Mouse (Mus musculus) adrenal gland, postnatal 14 days (tissue): ENCODE results near the gene Syn2. TPM values are rescaled to one million over a fixed set of nuclear protein-coding genes. Genes with fewer than 3 reads are reported as not detected.
A peak's percentile ranks its signal among the peaks of the same experiment; 100 is the strongest.

Experiments used
- DNase-seq: peaks from one replicate; pipeline ENCODE4 v3.0.0; 2021; ENCODE audit warnings: mixed read lengths
- microRNA-seq, 2 experiments: library from miRNA; unstranded; fragments of <30 nt; microRNA quantifications; one replicate each; pipeline ENCODE4 v1.2.0; 2021
- total RNA-seq: library from RNA; stranded (reverse); gene quantifications from 2 replicates; pipeline ENCODE4 v1.2.3, GENCODE M21; 2021

The Syn2 gene
- total RNA-seq, 1 experiment from 2014 or later: 18.9 TPM

- peak; percentile 56 for DNase-seq
Measured at GRCm38 (mm10) chr6:115292621-115293020, 157.9 kb downstream of the Syn2 start.

DNA sequence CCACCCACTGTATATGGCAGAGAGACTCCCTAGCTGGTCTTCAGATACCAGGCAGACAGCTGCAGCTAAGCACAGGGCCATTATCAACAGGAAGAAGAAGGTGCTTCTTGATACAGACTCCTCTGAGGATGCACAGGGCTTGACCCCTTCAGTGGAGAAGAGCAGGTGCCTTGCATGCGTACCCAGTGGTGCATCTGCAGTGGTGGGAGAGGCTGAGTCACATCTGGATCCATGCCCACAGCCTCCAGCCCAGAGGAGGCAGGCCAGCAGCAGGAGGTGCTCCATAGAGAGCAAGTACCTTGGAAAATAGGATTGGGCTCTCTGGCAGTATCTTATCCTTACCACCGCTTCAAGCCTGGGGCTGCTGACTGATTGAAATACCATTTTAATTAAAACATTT, 159.2 kb downstream of the Syn2 start:
- DNase-seq: no peak

- DNase-seq: no peak
Measured at GRCm38 (mm10) chr6:115307134-115307533, 172.4 kb downstream of the Syn2 start.

- DNase-seq: no peak
Measured at GRCm38 (mm10) chr6:115312780-115313179, 178.1 kb downstream of the Syn2 start.

DNA sequence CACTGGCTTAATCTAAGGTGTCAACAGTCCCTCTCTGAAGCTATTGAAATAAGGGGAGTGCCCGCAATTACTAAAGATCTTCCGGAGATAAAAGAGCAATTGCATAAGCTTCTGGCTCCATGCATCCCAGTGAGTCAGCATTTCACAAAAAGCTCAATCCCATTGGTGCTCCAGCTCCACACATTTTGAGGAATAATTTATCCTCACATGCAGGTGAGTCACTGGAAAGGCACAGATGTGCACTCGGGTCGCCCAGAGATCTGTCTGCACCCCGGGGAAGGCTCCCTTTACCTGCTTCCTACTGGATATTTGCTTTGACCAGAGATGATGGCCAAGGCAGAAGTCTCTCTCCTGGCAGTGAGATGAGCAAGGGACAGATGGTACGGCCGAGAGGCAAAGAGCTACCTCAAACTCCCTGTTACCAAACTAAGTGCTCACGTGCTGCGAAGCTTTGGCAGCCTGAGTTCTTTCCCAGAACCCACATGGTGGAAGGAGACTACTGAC, 178.6 kb downstream of the Syn2 start:
- peak; percentile 18 for DNase-seq

DNA sequence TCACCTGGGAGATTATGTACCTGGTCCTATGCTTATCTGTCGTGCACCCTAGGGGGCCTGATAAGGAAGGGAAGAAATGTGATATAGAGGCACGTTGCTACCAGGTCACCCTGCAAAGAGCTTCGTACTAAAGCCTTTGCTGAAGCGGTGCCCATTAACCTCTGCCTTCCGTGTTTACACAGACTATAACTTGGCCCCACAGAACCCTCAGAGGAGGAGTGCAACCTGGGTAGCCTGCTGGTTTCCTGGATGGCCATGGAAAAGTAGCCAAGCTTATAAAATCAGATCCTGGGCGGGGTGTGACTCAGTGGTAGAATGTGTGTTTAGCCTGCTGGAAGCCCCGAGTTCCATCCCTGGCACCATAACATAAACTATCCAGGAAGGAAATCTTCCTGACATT, 179.2 kb downstream of the Syn2 start:
- no peak for DNase-seq

- no peak for DNase-seq
Measured at GRCm38 (mm10) chr6:115315770-115316169, 181.1 kb downstream of the Syn2 start.

DNA sequence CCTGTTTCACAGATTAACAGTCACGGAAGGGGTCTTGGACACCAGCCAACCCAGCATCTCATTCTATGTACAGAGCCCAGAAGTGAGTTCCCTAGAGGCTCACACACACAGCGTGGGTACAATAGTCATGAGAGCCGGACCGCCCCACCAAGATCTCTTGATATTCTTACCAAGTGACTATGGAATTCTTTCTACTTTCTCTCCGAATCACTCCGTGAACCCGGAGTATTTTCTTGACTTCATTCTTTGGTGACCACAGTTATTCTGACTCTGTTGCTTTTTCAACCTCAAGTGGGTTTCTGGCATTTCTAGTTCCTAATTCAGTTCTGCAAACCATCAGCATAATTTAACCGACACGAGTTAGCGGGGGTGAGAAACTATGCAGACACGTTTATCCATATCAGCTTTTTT, 182.1 kb downstream of the Syn2 start:
- no peak for DNase-seq

GRCm38 (mm10) chr6:115318811-115319210, 184.1 kb downstream of the Syn2 start:
- no peak for DNase-seq

- DNase-seq: no peak
Measured at GRCm38 (mm10) chr6:115319686-115320085, 185.0 kb downstream of the Syn2 start.

DNA sequence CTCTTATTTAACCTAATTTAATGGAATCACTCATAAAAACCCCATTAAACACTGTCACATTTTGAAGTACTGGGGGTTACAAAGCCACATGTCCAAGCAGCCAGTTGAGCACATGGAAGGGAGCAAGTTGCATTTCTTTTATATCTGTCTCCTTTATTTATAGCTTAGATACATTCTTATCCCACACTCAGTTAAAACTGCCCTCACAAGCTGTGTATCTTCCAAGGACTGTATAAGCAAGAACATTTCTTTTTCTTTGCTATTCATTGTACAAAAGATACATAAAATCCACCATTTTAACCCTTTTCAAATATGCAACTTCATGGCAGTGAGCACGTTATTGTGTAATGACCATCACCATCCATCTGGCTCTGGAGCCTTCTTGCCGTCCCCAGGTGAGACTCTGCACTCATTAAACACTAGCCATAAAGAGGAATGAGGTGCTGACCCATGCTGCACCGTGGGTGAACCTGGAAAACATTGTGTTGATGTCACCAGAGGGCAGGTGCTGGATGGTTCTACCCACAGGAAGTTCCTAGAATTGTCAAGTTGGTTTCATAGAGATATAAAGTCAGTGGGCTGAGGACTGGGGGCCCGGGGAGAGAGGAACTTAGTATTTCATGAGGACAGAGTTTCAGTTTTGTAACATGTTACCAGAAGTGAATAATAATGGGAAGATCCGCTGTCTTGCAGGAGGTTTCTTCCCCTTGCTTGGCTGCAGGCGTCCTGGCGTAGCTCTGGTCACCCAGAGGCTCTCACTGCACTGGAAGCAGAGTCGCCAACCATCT, 186.4 kb downstream of the Syn2 start:
- no peak for DNase-seq

DNA sequence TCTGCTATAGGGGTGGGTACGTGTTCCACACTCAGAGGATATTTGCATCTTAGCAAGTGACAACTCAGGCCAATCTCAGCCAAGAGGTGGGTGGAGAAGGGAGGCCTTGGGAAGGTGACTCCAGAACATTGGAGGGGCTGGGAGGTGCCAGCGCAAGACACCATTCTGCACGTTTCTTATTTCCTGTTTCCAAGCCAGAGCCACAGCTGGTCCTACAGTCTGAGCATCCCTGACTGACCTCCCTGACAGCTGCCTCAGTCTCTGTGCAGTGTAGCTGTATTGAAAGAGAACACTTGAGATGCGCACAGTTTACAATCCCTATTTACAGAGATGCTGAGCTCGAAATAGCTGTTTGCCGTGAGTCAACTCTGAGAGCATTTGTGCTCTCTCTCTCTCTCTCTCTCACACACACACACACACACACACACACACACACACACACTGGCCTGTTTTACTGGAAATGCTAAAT, 187.2 kb downstream of the Syn2 start:
- no peak for DNase-seq

DNA sequence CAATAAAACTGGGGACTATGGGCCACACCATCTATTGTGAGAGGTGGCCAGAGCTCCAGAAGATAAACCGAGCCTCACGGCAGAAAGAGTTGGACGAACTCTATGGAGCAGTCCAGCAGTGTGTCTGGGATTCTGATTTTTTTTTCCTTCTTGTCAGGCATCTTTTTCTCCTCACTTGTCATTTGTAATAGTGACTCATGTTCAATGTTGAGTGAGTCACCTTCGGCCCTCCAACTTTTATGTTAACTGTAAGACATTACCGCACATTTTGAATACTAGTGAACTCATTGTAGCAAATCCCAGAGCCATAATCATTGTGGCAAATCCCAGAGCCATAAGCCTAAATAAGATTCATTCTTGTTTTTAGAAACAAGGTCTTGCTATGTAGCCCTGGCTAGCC, 188.3 kb downstream of the Syn2 start:
- DNase-seq: no peak

GRCm38 (mm10) chr6:115330964-115331363, 196.3 kb downstream of the Syn2 start:
- no peak for DNase-seq

Small RNAs within 50 kb of the gene (microRNA-seq; reads per million reads assigned to microRNA genes)
- 0 reads per million in 2 experiments for gene Gm24767

Other genes starting within 250 kb of the Syn2 start
- 60.2 and 71.6 TPM in 2 replicates for gene Vgll4, start 164.9 kb upstream of the Syn2 start, total RNA-seq
- gene Tamm41, start 97.0 kb upstream of the Syn2 start, total RNA-seq: 23.2 and 27.1 TPM in 2 replicates
- gene Gm17482, start 92.4 kb downstream of the Syn2 start, total RNA-seq: not detected in 2 replicates
- 24.6 and 36.6 TPM in 2 replicates for gene Timp4, start 117.3 kb downstream of the Syn2 start, total RNA-seq
- gene Pparg, start 226.0 kb downstream of the Syn2 start, total RNA-seq: 129 and 133 TPM in 2 replicates